10 mouse cellular contexts compared by ENCODE assay signal in the genomic region with DNA sequence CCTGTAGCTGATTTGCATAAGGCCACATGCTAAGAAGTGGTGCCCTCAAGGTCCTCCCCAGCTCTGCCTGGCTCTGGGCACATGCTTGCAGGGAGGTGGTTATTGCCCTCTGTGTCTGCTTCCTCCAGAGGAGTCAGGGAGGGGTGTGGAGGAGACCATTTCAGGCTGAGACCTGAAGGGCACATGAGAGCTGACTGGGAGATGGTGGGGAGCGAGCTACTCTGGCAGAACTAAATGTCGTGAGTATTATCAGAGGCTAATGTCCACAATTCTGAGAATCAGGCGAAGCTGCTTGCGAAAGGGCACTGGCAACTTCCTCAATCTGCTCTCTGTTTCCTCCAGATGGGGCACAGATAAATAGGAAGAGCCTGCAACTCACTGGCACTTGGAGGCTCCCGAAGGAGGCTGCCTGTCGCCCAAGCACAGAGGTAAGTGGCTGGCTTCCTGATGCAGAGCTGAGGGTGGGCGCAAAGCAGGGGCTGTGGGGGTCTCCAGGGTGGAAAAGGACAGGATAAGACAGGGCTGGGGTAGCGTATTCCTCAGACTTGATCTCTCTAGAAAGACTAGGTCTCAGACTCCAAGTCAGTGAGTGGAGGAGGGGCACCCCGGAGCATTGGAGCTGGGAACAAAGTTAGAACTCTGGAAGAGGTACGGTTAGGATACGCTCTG. TPM values are rescaled to one million over a fixed set of nuclear protein-coding genes. Genes with fewer than 3 reads are reported as not detected.
DNase-seq lines count a peak whose midpoint lies in the region; ATAC-seq and TF ChIP-seq lines count a peak whose summit lies in the region.
"Had no signal": no experiment of that assay in that cellular context is flagged by ENCODE, and none has a peak within 500 bp of the region (broad histone marks: within the 10 kb centered on the region; RNA-seq: fewer than 3 reads in every experiment).

A gene (plus strand): TSS at position 82 of the 669 bp plus-strand sequence.

- peaks cover 32 to 53% of the 10 kb centered on the region in 2 experiments for H3K4me1 ChIP-seq in CH12.LX (ENCODE audit: control insufficient read depth in 1 of 2, insufficient read depth in 2 of 2)
- H3K4me1 ChIP-seq in liver, adult 2 months (ENCODE audit: control insufficient read depth, insufficient read depth, low read length) = no peaks in the 10 kb centered on the region
- H3K4me1 ChIP-seq in megakaryocyte, embryonic 14.5 days = peaks cover 77% of the 10 kb centered on the region
- H3K4me1 ChIP-seq in limb, embryonic 10.5 days = no peaks in the 10 kb centered on the region
- H3K4me1 ChIP-seq in hindbrain, embryonic 12.5 days = 0 out of 2 replicates have a peak, but pooled peaks cover 3% of the 10 kb centered on the region

- intact Hi-C loops in heart, postnatal 36 days (cut with DNase I) = no loop called here

- dilution Hi-C loops in CH12.LX (cut with MboI; ENCODE audit: extremely low pct_ligation_motif_present, extremely low pct_unique_long_range_greater_than_20kb, low sequenced_read_pairs) = no loop called here

- peaks cover 4 to 17% of the 10 kb centered on the region in 2 experiments for H3K36me3 ChIP-seq in CH12.LX (replicated peaks in 1 of 2; ENCODE audit: control insufficient read depth in 1 of 2, insufficient read depth in 1 of 2, low read length in 1 of 2)
- no peaks in the 10 kb centered on the region for H3K36me3 ChIP-seq in liver, adult 2 months (ENCODE audit: control insufficient read depth, insufficient read depth, low read length)
- H3K36me3 ChIP-seq in megakaryocyte, embryonic 14.5 days (replicated peaks; ENCODE audit: low read length) = peaks cover 11% of the 10 kb centered on the region
- H3K36me3 ChIP-seq in limb, embryonic 10.5 days = no peaks in the 10 kb centered on the region
- H3K36me3 ChIP-seq in hindbrain, embryonic 12.5 days = no peaks in the 10 kb centered on the region

- TF ChIP-seq RAD21 in CH12.LX (IDR thresholded peaks at IDR 0.05; ENCODE audit: low read depth, low read length) = no peak

- 68% methylated on average over 11 of the region's 11 CpGs for WGBS in liver, adult 2 months
- 80% methylated on average over 11 of the region's 11 CpGs for WGBS in limb, embryonic 10.5 days
- WGBS in hindbrain, embryonic 12.5 days = 80% methylated on average over 11 of the region's 11 CpGs

- peak; percentile 74 for TF ChIP-seq POLR2A in CH12.LX (IDR thresholded peaks at IDR 0.05; ENCODE audit: low read depth, low read length)
- no peak for TF ChIP-seq POLR2A in liver, adult 2 months (IDR thresholded peaks at IDR 0.05; ENCODE audit: extremely low read depth, insufficient read depth, low read length)

- DNase-seq in heart, adult 11 months = peak; percentile 96
- no peak for DNase-seq in heart, postnatal 36 days
- peak; percentile 73 for DNase-seq in CH12.LX (ENCODE audit: extremely low read depth)
- DNase-seq in liver, adult 2 months (ENCODE audit: extremely low read depth, low read depth, low spot score) = peak; percentile 30
- DNase-seq in right cerebral cortex, postnatal 10 days (ENCODE audit: low spot score in 2 of 2) = no peak
- DNase-seq in limb, embryonic 10.5 days (ENCODE audit: low spot score) = no peak
- DNase-seq: adrenal gland, postnatal 14 days; gastrocnemius, postnatal 10 days had no signal

- in situ Hi-C loops in CH12.LX (cut with MboI; ENCODE audit: low pct_ligation_motif_present, low pct_unique_long_range_greater_than_20kb, low sequenced_read_pairs) = loop anchor here (10.0 kb wide), 1 partner anchor 351 kb away; a partner anchor contains a TSS

- peaks cover 45% of the 10 kb centered on the region for H3K79me2 ChIP-seq in CH12.LX (replicated peaks; ENCODE audit: control insufficient read depth, extremely low read depth, insufficient read depth, poor library complexity, severe bottlenecking)
- no peaks in the 10 kb centered on the region for H3K79me2 ChIP-seq in liver, adult 2 months (ENCODE audit: control insufficient read depth, insufficient read depth, low read length)

- no peaks in the 10 kb centered on the region for H3K9me3 ChIP-seq in CH12.LX (replicated peaks; ENCODE audit: low read length)
- H3K9me3 ChIP-seq in megakaryocyte, embryonic 14.5 days = no peaks in the 10 kb centered on the region
- no peaks in the 10 kb centered on the region for H3K9me3 ChIP-seq in limb, embryonic 10.5 days (replicated peaks)
- H3K9me3 ChIP-seq in hindbrain, embryonic 12.5 days (replicated peaks) = no peaks in the 10 kb centered on the region

- peak within 1 kb of the TSS; percentile 91 for H3K27ac ChIP-seq in CH12.LX (ENCODE audit: insufficient read depth, low read depth)
- peak within 1 kb of the TSS; percentile 36; the same call in 1 of the 2 replicates for H3K27ac ChIP-seq in liver, adult 2 months (replicated peaks; ENCODE audit: insufficient read depth, low read depth, low read length)
- no peak within 1 kb of the TSS for H3K27ac ChIP-seq in limb, embryonic 10.5 days
- H3K27ac ChIP-seq in hindbrain, embryonic 12.5 days = no peak within 1 kb of the TSS

- peak within 1 kb of the TSS; percentile 98; the same call in 1 of the 2 replicates for H3K4me2 ChIP-seq in CH12.LX (ENCODE audit: insufficient read depth, low read depth, poor library complexity, severe bottlenecking)
- no peak within 1 kb of the TSS for H3K4me2 ChIP-seq in hindbrain, embryonic 12.5 days (replicated peaks)

- H3K9ac ChIP-seq in CH12.LX (ENCODE audit: insufficient read depth, low read depth) = peak within 1 kb of the TSS; percentile 100
- peak within 1 kb of the TSS; percentile 43; the same call in 1 of the 2 replicates for H3K9ac ChIP-seq in liver, adult 2 months (ENCODE audit: low read depth, low read length)
- H3K9ac ChIP-seq in hindbrain, embryonic 12.5 days = no peak within 1 kb of the TSS

- TF ChIP-seq CTCF in CH12.LX (conservative IDR thresholded peaks at IDR 0.05 in 1 of 2, IDR thresholded peaks at IDR 0.05 in 1 of 2; ENCODE audit: low read depth in 2 of 2, low read length in 2 of 2) = no peak
- no peak for TF ChIP-seq CTCF in liver, adult 2 months (IDR thresholded peaks at IDR 0.05; ENCODE audit: low read depth, low read length)

- no peak for TF ChIP-seq EP300 in CH12.LX (IDR thresholded peaks at IDR 0.05; ENCODE audit: low read length)

- ATAC-seq in hindbrain, embryonic 12.5 days (ENCODE audit: low FRiP score) = no peak

- H3K4me3 ChIP-seq in CH12.LX (replicated peaks in 1 of 3; ENCODE audit: low read depth in 2 of 3, low read length in 2 of 3, poor library complexity in 1 of 3) = peak within 1 kb of the TSS; percentile 80 to 99 (median 87)
- peak within 1 kb of the TSS; percentile 63 for H3K4me3 ChIP-seq in liver, adult 2 months (ENCODE audit: insufficient read depth, low read depth, low read length)
- H3K4me3 ChIP-seq in megakaryocyte, embryonic 14.5 days (replicated peaks) = peak within 1 kb of the TSS; percentile 91
- no peak within 1 kb of the TSS for H3K4me3 ChIP-seq in limb, embryonic 10.5 days
- H3K4me3 ChIP-seq in hindbrain, embryonic 12.5 days = no peak within 1 kb of the TSS

- H3K27me3 ChIP-seq in CH12.LX (replicated peaks) = no peaks in the 10 kb centered on the region
- no peaks in the 10 kb centered on the region for H3K27me3 ChIP-seq in liver, adult 2 months (ENCODE audit: control insufficient read depth, insufficient read depth, low read length)
- peaks cover 3% of the 10 kb centered on the region for H3K27me3 ChIP-seq in megakaryocyte, embryonic 14.5 days (replicated peaks)
- H3K27me3 ChIP-seq in limb, embryonic 10.5 days (ENCODE audit: low read depth, poor library complexity, severe bottlenecking) = no peaks in the 10 kb centered on the region
- H3K27me3 ChIP-seq in hindbrain, embryonic 12.5 days = no peaks in the 10 kb centered on the region

TF ChIP-seq in CH12.LX, 34 proteins besides CTCF, POLR2A, EP300 and RAD21 (continues in another document):
- TF ChIP-seq BHLHE40 (IDR thresholded peaks at IDR 0.05; ENCODE audit: low read depth, low read length) (peak; percentile 86), POLR2AphosphoS2 (IDR thresholded peaks at IDR 0.05; ENCODE audit: low read depth, low read length) (peak; percentile 36; the same call in 1 of the 2 replicates), MXI1 (IDR thresholded peaks at IDR 0.05; ENCODE audit: low read depth, low read length) (peak; percentile 71), ZMIZ1 (IDR thresholded peaks at IDR 0.05; ENCODE audit: low read depth, low read length) (peak; percentile 45), MEF2A (IDR thresholded peaks at IDR 0.05; ENCODE audit: borderline replicate concordance, low read depth, low read length) (peak; percentile 19; the same call in 1 of the 2 replicates), ZNF384 (IDR thresholded peaks at IDR 0.05; ENCODE audit: low read depth, low read length) (no peak), ZC3H11A (IDR thresholded peaks at IDR 0.05; ENCODE audit: low read depth, low read length) (no peak), MYC (IDR thresholded peaks at IDR 0.05; ENCODE audit: low read depth, low read length) (peak; percentile 94), MAZ (IDR thresholded peaks at IDR 0.05; ENCODE audit: low read depth, low read length) (0 out of 2 replicates have a peak, but pooled peaks have one; percentile 51), PAX5 (IDR thresholded peaks at IDR 0.05; ENCODE audit: low read length) (no peak), TBP (conservative IDR thresholded peaks at IDR 0.05; ENCODE audit: low read depth, low read length) (peak; percentile 67), ELF1 (IDR thresholded peaks at IDR 0.05; ENCODE audit: low read depth, low read length) (0 out of 2 replicates have a peak, but pooled peaks have one; percentile 24), RCOR1 (conservative IDR thresholded peaks at IDR 0.05; ENCODE audit: low read depth, low read length) (0 out of 2 replicates have a peak, but pooled peaks have one; percentile 4), NRF1 (IDR thresholded peaks at IDR 0.05; ENCODE audit: low read depth, low read length) (no peak), KAT2A (IDR thresholded peaks at IDR 0.05; ENCODE audit: insufficient replicate concordance, low read length) (no peak), SIN3A (IDR thresholded peaks at IDR 0.05; ENCODE audit: low read length) (peak; percentile 72), TCF12 (IDR thresholded peaks at IDR 0.05; ENCODE audit: low read depth, low read length) (peak; percentile 86), ETS1 (conservative IDR thresholded peaks at IDR 0.05; ENCODE audit: low read depth, low read length) (peak; percentile 67), MAX (IDR thresholded peaks at IDR 0.05; ENCODE audit: low read length) (peak; percentile 91)

RNA-seq across cellular contexts. Expression of the gene that starts here (rescaled TPM):
- 1 to 10 TPM; 2.5 to 2.6 TPM for total RNA-seq in heart, postnatal 36 days (2021)
- total RNA-seq in CH12.LX (2012; rRNA removed) (146 and 179 TPM in 2 replicates), CH12.LX (2014; rRNA removed) (124 and 134 TPM in 2 replicates)
- polyA plus RNA-seq in CH12.LX (2012; ENCODE audit: insufficient read length, low read depth) = 222 and 269 TPM in 2 replicates
- total RNA-seq in liver, adult 2 months (2014; rRNA removed) = 1.8 and 3.2 TPM in 2 replicates
- polyA plus RNA-seq in liver, adult 2 months (2012; rRNA removed) = 2.1 and 3.6 TPM in 2 replicates
- 80.6 and 123 TPM in 2 replicates for polyA plus RNA-seq in megakaryocyte, embryonic 14.5 days (2012; ENCODE audit: insufficient read depth, low replicate concordance)
- polyA plus RNA-seq in limb, embryonic 10.5 days (2016; fragmentation: Nextera tagmentation; extraction: Ambion mirVana) = 1.5 and 3.3 TPM in 2 replicates
- polyA plus RNA-seq in hindbrain, embryonic 12.5 days (2016; fragmentation: Nextera tagmentation; extraction: Ambion mirVana) = 1.7 and 2.1 TPM in 2 replicates

Comparison
In these comparisons a context has a peak if more than half of its experiments do, and no peak if none do; other contexts are left out.
1. RNA of the gene that starts here (total RNA-seq): 124 to 179 TPM in CH12.LX; 2.5 to 2.6 TPM in heart, postnatal 36 days and 1.8 to 3.2 TPM in liver, adult 2 months; every median in the first group is over 10 times any median in the second.
2. RNA of the gene that starts here (polyA plus RNA-seq): 222 to 269 TPM in CH12.LX and 80.6 to 123 TPM in megakaryocyte, embryonic 14.5 days; 2.1 to 3.6 TPM in liver, adult 2 months, 1.7 to 2.1 TPM in hindbrain, embryonic 12.5 days and 1.5 to 3.3 TPM in limb, embryonic 10.5 days; every median in the first group is over 10 times any median in the second.
3. DNase-seq: peak in heart, adult 11 months (single experiment), CH12.LX (single experiment) and liver, adult 2 months (single experiment); none in heart, postnatal 36 days (0 of 2), right cerebral cortex, postnatal 10 days (0 of 2) and limb, embryonic 10.5 days (single experiment).
4. H3K27ac ChIP-seq: peak in CH12.LX (single experiment) and liver, adult 2 months (single experiment); none in limb, embryonic 10.5 days (single experiment) and hindbrain, embryonic 12.5 days (single experiment).
5. H3K4me3 ChIP-seq: peak in CH12.LX (3 of 3), liver, adult 2 months (single experiment) and megakaryocyte, embryonic 14.5 days (single experiment); none in limb, embryonic 10.5 days (single experiment) and hindbrain, embryonic 12.5 days (single experiment).